Mouse (Mus musculus) MEL (cell line): Measurements from ENCODE around the gene A630023A22Rik. TPM values are rescaled to one million over a fixed set of nuclear protein-coding genes. Genes with fewer than 3 reads are reported as not detected.

Experiments used
- DNase-seq: peaks from one replicate; pipeline ENCODE4 v3.0.0; 2011; ENCODE audit warnings: low read depth, low spot score
- H3K27ac ChIP-seq: 2 replicates; pipeline ENCODE4 v1.5.1; 2012; ENCODE audit warnings: low read depth, mild to moderate bottlenecking, control low read depth, low read length, moderate library complexity; ENCODE audit not compliant: control insufficient read depth
- H3K27me3 ChIP-seq, 2 experiments: fragments of 150-350 bp in 1 of 2; sonication (generic) in 1 of 2; 2 replicates each; pipeline ENCODE4 v1.6.1; 2012; ENCODE audit warnings: low read length in 2 of 2, mild to moderate bottlenecking in 2 of 2, improper control_type of control experiment in 1 of 2, moderate library complexity in 1 of 2; ENCODE audit not compliant: insufficient read depth in 2 of 2, control insufficient read depth in 1 of 2
- H3K36me3 ChIP-seq, 2 experiments: 2 replicates each; pipeline ENCODE4 v1.6.1; 2012 to 2014; ENCODE audit warnings: low read length in 2 of 2, improper control_type of control experiment in 1 of 2, inconsistent platforms in 1 of 2, mild to moderate bottlenecking in 1 of 2; ENCODE audit not compliant: insufficient read depth in 2 of 2, control insufficient read depth in 1 of 2
- H3K4me1 ChIP-seq, 2 experiments: fragments of 150-350 bp in 1 of 2; sonication (generic) in 1 of 2; 2 replicates each; pipeline ENCODE4 v1.6.1; 2012; ENCODE audit warnings: low read length in 2 of 2, improper control_type of control experiment in 1 of 2, mild to moderate bottlenecking in 1 of 2; ENCODE audit not compliant: insufficient read depth in 2 of 2, control insufficient read depth in 1 of 2
- H3K4me3 ChIP-seq, 2 experiments: fragments of 150-350 bp in 1 of 2; sonication (generic) in 1 of 2; 2 replicates each; pipeline ENCODE4 v1.5.1; 2012; ENCODE audit warnings: low read depth in 2 of 2, low read length in 2 of 2, mild to moderate bottlenecking in 2 of 2, moderate library complexity in 2 of 2, control low read depth in 1 of 2, improper control_type of control experiment in 1 of 2; ENCODE audit not compliant: control insufficient read depth in 1 of 2, insufficient read depth in 1 of 2
- H3K79me2 ChIP-seq: 2 replicates; pipeline ENCODE4 v1.6.1; 2012; ENCODE audit warnings: mild to moderate bottlenecking, low read length, moderate library complexity; ENCODE audit not compliant: control insufficient read depth, poor library complexity, insufficient read depth
- H3K9ac ChIP-seq: 2 replicates; pipeline ENCODE4 v1.6.1; 2012; ENCODE audit warnings: low read depth, mild to moderate bottlenecking, control low read depth, low read length, moderate library complexity; ENCODE audit not compliant: control insufficient read depth, poor library complexity, severe bottlenecking
- H3K9me3 ChIP-seq: fragments of 150-350 bp; sonication (generic); replicated peaks from 2 replicates; pipeline ENCODE4 v1.6.1; 2012; ENCODE audit warnings: mild to moderate bottlenecking, low read length, improper control_type of control experiment, moderate library complexity; ENCODE audit not compliant: insufficient read depth
- BHLHE40 ChIP-seq: IDR thresholded peaks from 2 replicates; pipeline ENCODE4 v1.6.1; 2012; ENCODE audit warnings: low read depth, mild to moderate bottlenecking, inconsistent platforms, low read length, improper control_type of control experiment, borderline replicate concordance
- CHD1 ChIP-seq: IDR thresholded peaks from 2 replicates; pipeline ENCODE4 v1.6.1; 2012; ENCODE audit warnings: low read depth, mild to moderate bottlenecking, inconsistent platforms, low read length, improper control_type of control experiment
- CTCF ChIP-seq, 3 experiments: IDR thresholded peaks in 2 of 3; conservative IDR thresholded peaks in 1 of 3; 2 replicates each; pipeline ENCODE4 v1.5.1; 2011 to 2012; ENCODE audit warnings: low read length in 3 of 3, low read depth in 2 of 3, mild to moderate bottlenecking in 2 of 3, improper control_type of control experiment in 1 of 3, inconsistent platforms in 1 of 3, mixed read lengths in 1 of 3, moderate library complexity in 1 of 3; ENCODE audit not compliant: control insufficient read depth in 1 of 3, insufficient read depth in 1 of 3, poor library complexity in 1 of 3, severe bottlenecking in 1 of 3
- E2F4 ChIP-seq: IDR thresholded peaks from 2 replicates; pipeline ENCODE4 v1.6.1; 2011; ENCODE audit warnings: low read depth, low read length, improper control_type of control experiment, borderline replicate concordance
- ELF1 ChIP-seq: IDR thresholded peaks from 2 replicates; pipeline ENCODE4 v1.6.1; 2014; ENCODE audit warnings: low read depth, mild to moderate bottlenecking, inconsistent platforms, low read length, improper control_type of control experiment, moderate library complexity
- ETS1 ChIP-seq: IDR thresholded peaks from 2 replicates; pipeline ENCODE4 v1.6.1; 2012; ENCODE audit warnings: low read depth, mild to moderate bottlenecking, inconsistent platforms, low read length, improper control_type of control experiment, moderate library complexity
- GABPA ChIP-seq: IDR thresholded peaks from 2 replicates; pipeline ENCODE4 v1.6.1; 2012; ENCODE audit warnings: low read depth, mild to moderate bottlenecking, inconsistent platforms, low read length, improper control_type of control experiment, moderate library complexity
- GATA1 ChIP-seq: IDR thresholded peaks from 2 replicates; pipeline ENCODE4 v1.6.1; 2011; ENCODE audit warnings: low read depth, low read length, improper control_type of control experiment
- JUND ChIP-seq: IDR thresholded peaks from 2 replicates; pipeline ENCODE4 v1.6.1; 2011; ENCODE audit warnings: low read depth, mild to moderate bottlenecking, improper control_type of control experiment, low read length
- MAFK ChIP-seq: IDR thresholded peaks from 2 replicates; pipeline ENCODE4 v1.6.1; 2011; ENCODE audit warnings: low read depth, mild to moderate bottlenecking, low read length, improper control_type of control experiment, borderline replicate concordance
- MAX ChIP-seq: IDR thresholded peaks from 2 replicates; pipeline ENCODE4 v1.6.1; 2011; ENCODE audit warnings: low read length, improper control_type of control experiment
- MAZ ChIP-seq: IDR thresholded peaks from 2 replicates; pipeline ENCODE4 v1.6.1; 2012; ENCODE audit warnings: low read depth, mild to moderate bottlenecking, inconsistent platforms, low read length, improper control_type of control experiment
- MEF2A ChIP-seq: IDR thresholded peaks from 2 replicates; pipeline ENCODE4 v1.6.1; 2014; ENCODE audit warnings: low read depth, mild to moderate bottlenecking, inconsistent platforms, low read length, improper control_type of control experiment; ENCODE audit not compliant: poor library complexity, insufficient replicate concordance, severe bottlenecking; ENCODE audit errors: extremely low read depth
- MXI1 ChIP-seq: IDR thresholded peaks from 2 replicates; pipeline ENCODE4 v1.6.1; 2011; ENCODE audit warnings: mild to moderate bottlenecking, low read depth, low read length, improper control_type of control experiment
- MYB ChIP-seq: IDR thresholded peaks from 2 replicates; pipeline ENCODE4 v1.6.1; 2011; ENCODE audit warnings: mild to moderate bottlenecking, low read depth, low read length, improper control_type of control experiment
- NRF1 ChIP-seq: IDR thresholded peaks from 2 replicates; pipeline ENCODE4 v1.6.1; 2014; ENCODE audit warnings: low read depth, mild to moderate bottlenecking, inconsistent platforms, low read length, improper control_type of control experiment, moderate library complexity; ENCODE audit not compliant: poor library complexity, insufficient read depth, severe bottlenecking
- POLR2AphosphoS2 ChIP-seq: IDR thresholded peaks from 2 replicates; pipeline ENCODE4 v1.6.1; 2011; ENCODE audit warnings: low read length, improper control_type of control experiment
- RCOR1 ChIP-seq: IDR thresholded peaks from 2 replicates; pipeline ENCODE4 v1.6.1; 2012; ENCODE audit warnings: low read depth, mild to moderate bottlenecking, inconsistent platforms, low read length, improper control_type of control experiment
- SIN3A ChIP-seq: IDR thresholded peaks from 2 replicates; pipeline ENCODE4 v1.6.1; 2012; ENCODE audit warnings: low read length, improper control_type of control experiment, inconsistent platforms
- UBTF ChIP-seq: IDR thresholded peaks from 2 replicates; pipeline ENCODE4 v1.6.1; 2012; ENCODE audit warnings: low read depth, mild to moderate bottlenecking, inconsistent platforms, low read length, improper control_type of control experiment, moderate library complexity, borderline replicate concordance; ENCODE audit not compliant: insufficient read depth
- USF1 ChIP-seq: IDR thresholded peaks from 2 replicates; pipeline ENCODE4 v1.6.1; 2014; ENCODE audit warnings: low read depth, mild to moderate bottlenecking, inconsistent platforms, low read length, improper control_type of control experiment, moderate library complexity
- USF2 ChIP-seq, 2 experiments: IDR thresholded peaks; 2 replicates each; pipeline ENCODE4 v1.6.1; 2011 to 2012; ENCODE audit warnings: improper control_type of control experiment in 2 of 2, low read length in 2 of 2, borderline replicate concordance in 1 of 2, inconsistent platforms in 1 of 2, low read depth in 1 of 2, mild to moderate bottlenecking in 1 of 2; ENCODE audit not compliant: insufficient read depth in 1 of 2
- ZMIZ1 ChIP-seq: IDR thresholded peaks from 2 replicates; pipeline ENCODE4 v1.6.1; 2012; ENCODE audit warnings: low read depth, mild to moderate bottlenecking, inconsistent platforms, low read length, improper control_type of control experiment, moderate library complexity
- ZNF384 ChIP-seq: IDR thresholded peaks from 2 replicates; pipeline ENCODE4 v1.6.1; 2012; ENCODE audit warnings: low read depth, mild to moderate bottlenecking, inconsistent platforms, low read length, improper control_type of control experiment
- polyA plus RNA-seq, 2 experiments: library from polyadenylated mRNA; stranded (reverse) in 1 of 2; unstranded in 1 of 2; fragments of >175 nt in 1 of 2; fragments of >200 nt in 1 of 2; gene quantifications; 2 replicates each; pipeline versions ENCODE4 v1.2.1 to v1.2.4; 2012; ENCODE audit warnings: low replicate concordance in 2 of 2, low read depth in 1 of 2; ENCODE audit not compliant: insufficient read length in 2 of 2, insufficient read depth in 1 of 2, missing spikeins in 1 of 2
- total RNA-seq: library from RNA; depleted of rRNA; stranded (reverse); fragments of 300-350 nt; gene quantifications from 2 replicates; pipeline ENCODE4 v1.2.3, GENCODE M21; 2012

Gene A630023A22Rik
- total and polyA plus RNA-seq, 3 experiments, result not detected

- no peak overlapping the region for H3K4me3 ChIP-seq
- H3K36me3 ChIP-seq, result no peaks in the 10 kb centered on the region
- no peak overlapping the region for H3K9ac ChIP-seq
- H3K27me3 ChIP-seq, result no peaks in the 10 kb centered on the region
- H3K79me2 ChIP-seq, result no peaks in the 10 kb centered on the region
- TF ChIP-seq MAFK, result no peak
- TF ChIP-seq JUND, result no peak
- no peak for TF ChIP-seq CTCF (IDR thresholded peaks at IDR 0.05 in 2 of 3, conservative IDR thresholded peaks at IDR 0.05 in 1 of 3; ENCODE audit: control insufficient read depth in 1 of 3, insufficient read depth in 1 of 3, low read depth in 2 of 3, low read length in 3 of 3, poor library complexity in 1 of 3, severe bottlenecking in 1 of 3)
- TF ChIP-seq MYB, result no peak
- TF ChIP-seq CHD1, result no peak
- TF ChIP-seq GATA1, result no peak
- no peak for TF ChIP-seq BHLHE40
- no peaks in the 10 kb centered on the region for H3K9me3 ChIP-seq
- H3K4me1 ChIP-seq, result no peaks in the 10 kb centered on the region
- DNase-seq, result no peak
- no peak overlapping the region for H3K27ac ChIP-seq
Observed at GRCm38 (mm10) chr14:34089796-34090195, 12.8 kb downstream of the A630023A22Rik start.

GRCm38 (mm10) chr14:34087856-34088398, 14.6 kb downstream of the A630023A22Rik start:
- no peaks in the 10 kb centered on the region for H3K27me3 ChIP-seq
- no peaks in the 10 kb centered on the region for H3K36me3 ChIP-seq
- H3K4me1 ChIP-seq, result no peaks in the 10 kb centered on the region
- TF ChIP-seq NRF1, result no peak
- TF ChIP-seq ZNF384, result no peak
- TF ChIP-seq GATA1, result no peak
- no peak for TF ChIP-seq UBTF
- no peak for TF ChIP-seq MAFK
- TF ChIP-seq E2F4, result no peak
- TF ChIP-seq, all 39 proteins: peak for 0
- Histone ChIP-seq H3K9ac (no peak overlapping the region), H3K4me3 (no peak overlapping the region), H3K9me3 (no peaks in the 10 kb centered on the region), H3K27ac (no peak overlapping the region), H3K79me2 (no peaks in the 10 kb centered on the region)
- no peak for DNase-seq

GRCm38 (mm10) chr14:34086806-34087205, 15.7 kb downstream of the A630023A22Rik start:
- Histone ChIP-seq H3K9me3 (no peaks in the 10 kb centered on the region), H3K4me1 (no peaks in the 10 kb centered on the region), H3K27ac (no peak overlapping the region), H3K27me3 (no peaks in the 10 kb centered on the region), H3K9ac (no peak overlapping the region), H3K79me2 (no peaks in the 10 kb centered on the region), H3K4me3 (no peak overlapping the region), H3K36me3 (no peaks in the 10 kb centered on the region)
- DNase-seq, result no peak
- TF ChIP-seq GABPA (no peak), RCOR1 (no peak), MAZ (no peak), ZNF384 (no peak), BHLHE40 (no peak), ZMIZ1 (no peak), POLR2AphosphoS2 (no peak), USF1 (no peak), MXI1 (no peak), SIN3A (no peak), USF2 (IDR thresholded peaks at IDR 0.05; ENCODE audit: borderline replicate concordance in 1 of 2, insufficient read depth in 1 of 2, low read depth in 1 of 2, low read length in 2 of 2) (no peak), ETS1 (no peak), CTCF (IDR thresholded peaks at IDR 0.05 in 2 of 3, conservative IDR thresholded peaks at IDR 0.05 in 1 of 3; ENCODE audit: control insufficient read depth in 1 of 3, insufficient read depth in 1 of 3, low read depth in 2 of 3, low read length in 3 of 3, poor library complexity in 1 of 3, severe bottlenecking in 1 of 3) (no peak), MAX (no peak), ELF1 (no peak), MEF2A (no peak), JUND (no peak)
